Mouse (Mus musculus): ENCODE results near the gene Spata2l. TPM values are rescaled to one million over a fixed set of nuclear protein-coding genes. Genes with fewer than 3 reads are reported as not detected.
"Not testable (repeated sequence)": the region's sequence is repeated elsewhere in the genome, so short reads cannot be mapped to it uniquely, and the experiment has no call there.

Spata2l gene
- 1.9 and 2.8 TPM in 2 replicates for polyA plus RNA-seq (2014; fragmentation: Nextera tagmentation; extraction: Ambion mirVana)

- peaks cover 3 to 10% of the 10 kb centered on the region in 2 experiments; a peak in 1 of 4 replicates for H3K4me1 ChIP-seq (ENCODE audit: control insufficient read depth in 2 of 2, insufficient read depth in 2 of 2, low read length in 2 of 2)
- H3K4me2 ChIP-seq (ENCODE audit: low read length): peak within 1 kb of the TSS; percentile 95
- H3K4me3 ChIP-seq (ENCODE audit: control insufficient read depth in 1 of 2, insufficient read depth in 1 of 2, low read depth in 1 of 2, low read length in 2 of 2): peak within 1 kb of the TSS; percentile 57 to 59
- H3K27me3 ChIP-seq (ENCODE audit: control insufficient read depth, insufficient read depth, low read length): peaks cover 12% of the 10 kb centered on the region; the same call in 1 of the 2 replicates
- H3K9ac ChIP-seq (ENCODE audit: low read length): peak within 1 kb of the TSS; percentile 77
- no peaks in the 10 kb centered on the region for H3K9me3 ChIP-seq (ENCODE audit: control insufficient read depth, low read length)
- 2% methylated on average over 57 of the region's 57 CpGs for WGBS
- H3K27ac ChIP-seq (replicated peaks in 1 of 2; ENCODE audit: control insufficient read depth in 1 of 2, insufficient read depth in 1 of 2, low read depth in 2 of 2, low read length in 2 of 2): no peak within 1 kb of the TSS
- no peaks in the 10 kb centered on the region for H3K36me3 ChIP-seq (ENCODE audit: control insufficient read depth, insufficient read depth, low read length)
- peak; percentile 77 for ATAC-seq (ENCODE audit: insufficient number of reproducible peaks, insufficient read depth, low FRiP score, low read depth)
Observed at GRCm38 (mm10) chr8:123235520-123236497, at the start of gene Spata2l. Gene Spata2l (minus strand): TSS chr8:123236233.

GRCm38 (mm10) chr8:123284493-123284892, 48.5 kb upstream of the Spata2l start:
- H3K27me3 ChIP-seq (ENCODE audit: control insufficient read depth, insufficient read depth, low read length): no peaks in the 10 kb centered on the region
- no peak; the same call in 1 of the 2 replicates for ATAC-seq (ENCODE audit: insufficient number of reproducible peaks, insufficient read depth, low FRiP score, low read depth)
- 36% methylated on average over 5 of the region's 5 CpGs for WGBS
- H3K4me3 ChIP-seq (ENCODE audit: control insufficient read depth in 1 of 2, insufficient read depth in 1 of 2, low read depth in 1 of 2, low read length in 2 of 2): no peak overlapping the region
- H3K9me3 ChIP-seq (ENCODE audit: control insufficient read depth, low read length): no peaks in the 10 kb centered on the region
- H3K4me2 ChIP-seq (ENCODE audit: low read length): no peak overlapping the region
- H3K9ac ChIP-seq (ENCODE audit: low read length): no peak overlapping the region
- peaks cover 7 to 8% of the 10 kb centered on the region in 2 experiments for H3K4me1 ChIP-seq (ENCODE audit: control insufficient read depth in 2 of 2, insufficient read depth in 2 of 2, low read length in 2 of 2)
- peaks cover 54% of the 10 kb centered on the region for H3K36me3 ChIP-seq (ENCODE audit: control insufficient read depth, insufficient read depth, low read length)
- H3K27ac ChIP-seq (replicated peaks in 1 of 2; ENCODE audit: control insufficient read depth in 1 of 2, insufficient read depth in 1 of 2, low read depth in 2 of 2, low read length in 2 of 2): no peak overlapping the region

- Histone ChIP-seq H3K9ac (ENCODE audit: low read length) (no peak overlapping the region), H3K36me3 (ENCODE audit: control insufficient read depth, insufficient read depth, low read length) (peaks cover 49% of the 10 kb centered on the region), H3K9me3 (ENCODE audit: control insufficient read depth, low read length) (no peaks in the 10 kb centered on the region), H3K27ac (replicated peaks in 1 of 2; ENCODE audit: control insufficient read depth in 1 of 2, insufficient read depth in 1 of 2, low read depth in 2 of 2, low read length in 2 of 2) (no peak overlapping the region), H3K4me2 (ENCODE audit: low read length) (no peak overlapping the region), H3K4me1 (ENCODE audit: control insufficient read depth in 2 of 2, insufficient read depth in 2 of 2, low read length in 2 of 2) (peaks cover 7 to 8% of the 10 kb centered on the region in 2 experiments), H3K4me3 (ENCODE audit: control insufficient read depth in 1 of 2, insufficient read depth in 1 of 2, low read depth in 1 of 2, low read length in 2 of 2) (no peak overlapping the region), H3K27me3 (ENCODE audit: control insufficient read depth, insufficient read depth, low read length) (no peaks in the 10 kb centered on the region)
- WGBS: 80% methylated on average over 7 of the region's 7 CpGs
- ATAC-seq (ENCODE audit: insufficient number of reproducible peaks, insufficient read depth, low FRiP score, low read depth): no peak
Observed at GRCm38 (mm10) chr8:123283991-123284390, 48.0 kb upstream of the Spata2l start.

GRCm38 (mm10) chr8:123282994-123283393, 47.0 kb upstream of the Spata2l start:
- peaks cover 40% of the 10 kb centered on the region for H3K36me3 ChIP-seq (ENCODE audit: control insufficient read depth, insufficient read depth, low read length)
- H3K4me3 ChIP-seq (ENCODE audit: control insufficient read depth in 1 of 2, insufficient read depth in 1 of 2, low read depth in 1 of 2, low read length in 2 of 2); H3K9ac ChIP-seq (ENCODE audit: low read length); H3K9me3 ChIP-seq (ENCODE audit: control insufficient read depth, low read length); H3K27ac ChIP-seq (replicated peaks in 1 of 2; ENCODE audit: control insufficient read depth in 1 of 2, insufficient read depth in 1 of 2, low read depth in 2 of 2, low read length in 2 of 2); H3K4me2 ChIP-seq (ENCODE audit: low read length); H3K4me1 ChIP-seq (ENCODE audit: control insufficient read depth in 2 of 2, insufficient read depth in 2 of 2, low read length in 2 of 2); H3K27me3 ChIP-seq (ENCODE audit: control insufficient read depth, insufficient read depth, low read length); ATAC-seq (ENCODE audit: insufficient number of reproducible peaks, insufficient read depth, low FRiP score, low read depth): not testable (repeated sequence)
- 93% methylated on average over 5 of the region's 6 CpGs for WGBS

- H3K27ac ChIP-seq (replicated peaks in 1 of 2; ENCODE audit: control insufficient read depth in 1 of 2, insufficient read depth in 1 of 2, low read depth in 2 of 2, low read length in 2 of 2): no peak overlapping the region
- WGBS: 85% methylated on average over 13 of the region's 13 CpGs
- no peak overlapping the region for H3K4me3 ChIP-seq (ENCODE audit: control insufficient read depth in 1 of 2, insufficient read depth in 1 of 2, low read depth in 1 of 2, low read length in 2 of 2)
- H3K4me1 ChIP-seq (ENCODE audit: control insufficient read depth in 2 of 2, insufficient read depth in 2 of 2, low read length in 2 of 2): peaks cover 8% of the 10 kb centered on the region in 2 experiments
- no peak overlapping the region for H3K9ac ChIP-seq (ENCODE audit: low read length)
- no peak overlapping the region for H3K4me2 ChIP-seq (ENCODE audit: low read length)
- H3K27me3 ChIP-seq (ENCODE audit: control insufficient read depth, insufficient read depth, low read length): no peaks in the 10 kb centered on the region
- no peak for ATAC-seq (ENCODE audit: insufficient number of reproducible peaks, insufficient read depth, low FRiP score, low read depth)
- no peaks in the 10 kb centered on the region for H3K9me3 ChIP-seq (ENCODE audit: control insufficient read depth, low read length)
- peaks cover 33% of the 10 kb centered on the region for H3K36me3 ChIP-seq (ENCODE audit: control insufficient read depth, insufficient read depth, low read length)
Observed at GRCm38 (mm10) chr8:123280302-123281094, 44.5 kb upstream of the Spata2l start.

GRCm38 (mm10) chr8:123279828-123280227, 43.8 kb upstream of the Spata2l start:
- Histone ChIP-seq H3K27me3 (ENCODE audit: control insufficient read depth, insufficient read depth, low read length) (no peaks in the 10 kb centered on the region), H3K36me3 (ENCODE audit: control insufficient read depth, insufficient read depth, low read length) (peaks cover 33% of the 10 kb centered on the region), H3K27ac (replicated peaks in 1 of 2; ENCODE audit: control insufficient read depth in 1 of 2, insufficient read depth in 1 of 2, low read depth in 2 of 2, low read length in 2 of 2) (no peak overlapping the region), H3K4me1 (ENCODE audit: control insufficient read depth in 2 of 2, insufficient read depth in 2 of 2, low read length in 2 of 2) (peaks cover 8% of the 10 kb centered on the region in 2 experiments), H3K4me3 (ENCODE audit: control insufficient read depth in 1 of 2, insufficient read depth in 1 of 2, low read depth in 1 of 2, low read length in 2 of 2) (no peak overlapping the region), H3K4me2 (ENCODE audit: low read length) (no peak overlapping the region), H3K9me3 (ENCODE audit: control insufficient read depth, low read length) (no peaks in the 10 kb centered on the region), H3K9ac (ENCODE audit: low read length) (no peak overlapping the region)
- WGBS: 88% methylated on average over 4 of the region's 4 CpGs
- no peak for ATAC-seq (ENCODE audit: insufficient number of reproducible peaks, insufficient read depth, low FRiP score, low read depth)

GRCm38 (mm10) chr8:123278445-123278844, 42.4 kb upstream of the Spata2l start:
- WGBS: 48% methylated on average over 7 of the region's 7 CpGs
- peaks cover 0 to 2% of the 10 kb centered on the region in 2 experiments; a peak in 1 of 4 replicates for H3K4me1 ChIP-seq (ENCODE audit: control insufficient read depth in 2 of 2, insufficient read depth in 2 of 2, low read length in 2 of 2)
- no peaks in the 10 kb centered on the region for H3K27me3 ChIP-seq (ENCODE audit: control insufficient read depth, insufficient read depth, low read length)
- ATAC-seq (ENCODE audit: insufficient number of reproducible peaks, insufficient read depth, low FRiP score, low read depth): no peak
- no peak overlapping the region for H3K27ac ChIP-seq (replicated peaks in 1 of 2; ENCODE audit: control insufficient read depth in 1 of 2, insufficient read depth in 1 of 2, low read depth in 2 of 2, low read length in 2 of 2)
- no peak overlapping the region for H3K9ac ChIP-seq (ENCODE audit: low read length)
- H3K4me2 ChIP-seq (ENCODE audit: low read length): no peak overlapping the region
- no peak overlapping the region for H3K4me3 ChIP-seq (ENCODE audit: control insufficient read depth in 1 of 2, insufficient read depth in 1 of 2, low read depth in 1 of 2, low read length in 2 of 2)
- H3K9me3 ChIP-seq (ENCODE audit: control insufficient read depth, low read length): no peaks in the 10 kb centered on the region
- H3K36me3 ChIP-seq (ENCODE audit: control insufficient read depth, insufficient read depth, low read length): peaks cover 41% of the 10 kb centered on the region

All from heart, embryonic 14.5 days (tissue).